Mouse (Mus musculus) spleen, adult 2 months (tissue): ENCODE results near the gene Cfd. TPM values are rescaled to one million over a fixed set of nuclear protein-coding genes. Genes with fewer than 3 reads are reported as not detected.
A peak's percentile ranks its signal among the peaks of the same experiment; 100 is the strongest.

Experiments used
- DNase-seq, 2 experiments: peaks; one replicate each; pipeline versions ENCODE4 v3.0.0 to v3.0.0-alpha.2; 2012 to 2021; ENCODE audit warnings: low spot score in 2 of 2, low read depth in 1 of 2
- H3K27ac ChIP-seq: fragments of 200-500 bp; 2 replicates; pipeline ENCODE4 v1.5.1; 2012; ENCODE audit warnings: low read length, inconsistent platforms; ENCODE audit not compliant: insufficient read depth
- H3K27me3 ChIP-seq: fragments of 200-500 bp; 2 replicates; pipeline ENCODE4 v1.6.1; 2012; ENCODE audit warnings: mild to moderate bottlenecking, moderate library complexity, low read length, inconsistent platforms; ENCODE audit not compliant: control insufficient read depth, insufficient read depth
- H3K36me3 ChIP-seq: fragments of 200-500 bp; 2 replicates; pipeline ENCODE4 v1.6.1; 2012; ENCODE audit warnings: mild to moderate bottlenecking, low read length, inconsistent platforms; ENCODE audit not compliant: control insufficient read depth, insufficient read depth
- H3K4me1 ChIP-seq: fragments of 200-500 bp; 2 replicates; pipeline ENCODE4 v1.6.1; 2011; ENCODE audit warnings: inconsistent platforms; ENCODE audit not compliant: control insufficient read depth, insufficient read depth, insufficient read length
- H3K4me3 ChIP-seq: fragments of 200-500 bp; 2 replicates; pipeline ENCODE4 v1.5.1; 2011; ENCODE audit warnings: mild to moderate bottlenecking, inconsistent platforms; ENCODE audit not compliant: insufficient read depth, insufficient read length; ENCODE audit errors: extremely low read depth
- CTCF ChIP-seq: fragments of 200-500 bp; IDR thresholded peaks from 2 replicates; pipeline ENCODE4 v1.5.1; 2011; ENCODE audit warnings: mild to moderate bottlenecking, inconsistent platforms; ENCODE audit not compliant: insufficient read depth, insufficient read length, insufficient replicate concordance; ENCODE audit errors: extremely low read depth
- POLR2A ChIP-seq: fragments of 200-500 bp; IDR thresholded peaks from 2 replicates; pipeline ENCODE4 v1.6.1; 2011; ENCODE audit warnings: low read depth, low read length, inconsistent platforms
- WGBS: fragments of 180-500 bp; shearing (Covaris S2); methylation state at CpG from one replicate; pipeline ENCODE4 v1.1.7; 2018; 5-methylcytosine and 5-hydroxymethylcytosine counted together
- polyA plus RNA-seq: library from polyadenylated mRNA; depleted of rRNA; stranded (reverse); fragments of >200 nt; gene quantifications from 2 replicates; pipeline ENCODE4 v1.2.3, GENCODE M21; 2012

The Cfd gene
- polyA plus RNA-seq, 1 experiment, result 138 TPM

DNA sequence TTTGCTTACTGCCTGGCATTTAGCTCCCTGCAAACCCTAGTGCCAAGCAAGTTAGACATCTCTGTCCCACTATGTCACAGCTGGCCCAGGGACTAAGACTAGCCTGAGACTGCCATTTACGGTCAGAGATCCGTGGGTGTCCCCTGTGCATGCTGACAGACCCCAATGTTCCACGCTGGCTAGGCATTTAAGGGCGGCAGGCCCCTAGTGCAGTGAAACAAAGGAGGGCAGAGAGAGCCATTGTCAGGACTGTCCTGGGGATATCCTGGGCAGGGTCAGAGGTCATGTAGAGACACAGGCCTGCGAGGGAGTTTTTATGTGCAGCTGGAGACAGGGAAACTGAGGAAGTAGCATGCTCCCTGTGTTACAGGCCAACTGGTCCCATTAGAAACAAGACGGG, 43.2 kb downstream of the Cfd start:
- DNase-seq, result no peak
- Histone ChIP-seq H3K4me1 (peaks cover 35% of the 10 kb centered on the region), H3K36me3 (peaks cover 15% of the 10 kb centered on the region), H3K4me3 (no peak overlapping the region), H3K27ac (no peak overlapping the region), H3K27me3 (no peaks in the 10 kb centered on the region)
- WGBS, result 91% methylated on average over 6 of the region's 6 CpGs
- TF ChIP-seq POLR2A (no peak), CTCF (no peak)

GRCm38 (mm10) chr10:79934272-79934721, 43.6 kb downstream of the Cfd start:
- H3K4me1 ChIP-seq, result peaks cover 39% of the 10 kb centered on the region
- H3K27me3 ChIP-seq, result no peaks in the 10 kb centered on the region
- no peak for DNase-seq
- WGBS, result 82% methylated on average over 13 of the region's 13 CpGs
- H3K27ac ChIP-seq, result no peak overlapping the region
- no peak overlapping the region for H3K4me3 ChIP-seq
- TF ChIP-seq POLR2A, result no peak
- no peak for TF ChIP-seq CTCF
- peaks cover 15% of the 10 kb centered on the region for H3K36me3 ChIP-seq

- H3K4me3 ChIP-seq, result no peak overlapping the region
- no peak overlapping the region for H3K27ac ChIP-seq
- 96% methylated on average over 16 of the region's 16 CpGs for WGBS
- H3K27me3 ChIP-seq, result no peaks in the 10 kb centered on the region
- no peak for TF ChIP-seq POLR2A
- no peak for TF ChIP-seq CTCF
- peaks cover 15% of the 10 kb centered on the region for H3K36me3 ChIP-seq
- peaks cover 45% of the 10 kb centered on the region for H3K4me1 ChIP-seq
- DNase-seq, result no peak
Observed at GRCm38 (mm10) chr10:79934794-79935569, 44.3 kb downstream of the Cfd start.

GRCm38 (mm10) chr10:79936284-79936910, 45.7 kb downstream of the Cfd start:
- TF ChIP-seq POLR2A, result no peak
- TF ChIP-seq CTCF, result no peak

DNA sequence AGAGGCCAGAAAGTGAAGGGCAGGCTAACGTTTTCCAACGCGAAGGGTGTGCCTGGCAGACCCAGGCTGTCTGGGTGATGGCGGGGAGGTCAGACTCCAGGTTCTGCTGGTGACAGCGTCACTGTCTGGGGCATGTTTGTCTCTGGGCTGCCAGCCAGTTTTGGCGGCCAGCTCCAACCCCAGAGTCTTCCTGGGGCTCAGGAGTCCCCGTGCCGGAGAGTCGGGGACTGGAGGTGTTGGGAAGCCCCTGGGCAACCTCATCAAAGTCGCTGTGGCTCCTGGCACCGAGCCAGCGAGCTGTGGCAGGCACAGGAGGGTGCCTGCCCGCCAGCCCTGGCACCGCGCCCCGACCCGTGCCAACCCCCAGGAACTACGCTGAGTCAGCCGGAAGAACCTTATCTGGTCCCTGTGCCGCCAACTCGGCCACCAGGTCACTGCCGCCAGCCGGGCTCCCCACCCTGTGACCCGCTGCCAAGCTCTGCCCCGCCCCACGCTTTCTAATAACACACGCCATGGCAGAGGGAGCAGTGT, 46.3 kb downstream of the Cfd start:
- TF ChIP-seq CTCF (no peak), POLR2A (no peak)
- 3% methylated on average over 27 of the region's 27 CpGs for WGBS
- H3K4me1 ChIP-seq, result peaks cover 62% of the 10 kb centered on the region
- DNase-seq, result peak; percentile 55 to 84
- H3K27me3 ChIP-seq, result no peaks in the 10 kb centered on the region
- H3K36me3 ChIP-seq, result peaks cover 7% of the 10 kb centered on the region; the same call in 1 of the 2 replicates
- H3K27ac ChIP-seq, result peak overlapping the region; percentile 57
- peak overlapping the region; percentile 16; the same call in 1 of the 2 replicates for H3K4me3 ChIP-seq

More at GRCm38 (mm10) chr10:79936284-79936910, 45.7 kb downstream of the Cfd start:
- H3K4me1 ChIP-seq, result peaks cover 57% of the 10 kb centered on the region
- DNase-seq, result no peak
- WGBS, result 37% methylated on average over 10 of the region's 10 CpGs
- H3K27ac ChIP-seq, result peak overlapping the region; percentile 13; the same call in 1 of the 2 replicates
- H3K4me3 ChIP-seq, result no peak overlapping the region; the same call in 1 of the 2 replicates
- no peaks in the 10 kb centered on the region for H3K27me3 ChIP-seq
- H3K36me3 ChIP-seq, result peaks cover 11% of the 10 kb centered on the region

DNA sequence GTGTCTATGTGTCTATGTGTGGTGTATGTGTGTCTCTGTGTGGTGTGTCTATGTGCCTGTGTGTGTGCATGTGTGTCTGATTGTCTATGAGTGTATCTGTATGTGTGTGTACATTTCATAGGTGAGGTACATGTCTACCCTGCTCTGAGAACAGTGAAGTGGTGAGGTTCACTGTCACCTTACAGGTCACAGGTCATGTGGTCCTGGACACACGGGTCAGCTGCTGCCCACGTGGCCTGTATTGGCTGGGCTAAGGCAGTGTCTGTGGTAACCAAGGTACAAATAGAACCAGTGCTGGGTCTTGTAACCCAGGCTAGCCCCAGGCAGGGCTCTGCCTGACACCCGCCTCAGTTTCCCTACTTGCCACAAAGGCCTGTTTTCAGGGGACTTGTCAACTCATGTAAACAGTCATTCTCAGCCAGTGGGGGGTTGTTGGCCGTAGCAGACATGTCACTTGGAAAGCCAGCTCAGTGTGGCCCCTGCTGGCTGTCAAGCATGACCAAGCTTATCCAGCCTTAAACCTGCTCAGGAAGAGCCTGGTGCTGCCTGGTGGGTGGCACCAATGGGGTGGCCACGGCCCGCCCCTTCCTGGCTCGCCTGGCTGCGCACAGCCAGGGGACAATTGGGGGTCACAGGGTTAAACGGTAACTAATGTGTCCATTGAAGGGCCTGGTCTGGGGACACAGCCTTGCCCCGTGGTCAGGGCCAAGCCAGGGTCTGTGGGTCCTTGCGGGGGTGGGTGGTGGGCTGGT, 47.3 kb downstream of the Cfd start:
- 45% methylated on average over 11 of the region's 11 CpGs for WGBS
- H3K27ac ChIP-seq, result no peak overlapping the region
- H3K4me3 ChIP-seq, result no peak overlapping the region
- TF ChIP-seq CTCF (no peak), POLR2A (no peak)
- peaks cover 2% of the 10 kb centered on the region; the same call in 1 of the 2 replicates for H3K36me3 ChIP-seq
- no peaks in the 10 kb centered on the region for H3K27me3 ChIP-seq
- no peak for DNase-seq
- H3K4me1 ChIP-seq, result peaks cover 64% of the 10 kb centered on the region
